Mouse (Mus musculus): ENCODE results near the gene Limch1. TPM values are rescaled to one million over a fixed set of nuclear protein-coding genes. Genes with fewer than 3 reads are reported as not detected.

Gene Limch1
- total RNA-seq, 4 experiments from 2014 or later = 112 to 133 (median 124) TPM

GRCm38 (mm10) chr5:66968059-66968833 is 222.6 kb downstream of the Limch1 start:
- DNase-seq (ENCODE audit: low spot score in 2 of 2) = peak; percentile 59 to 69

GRCm38 (mm10) chr5:66968925-66969711 is 223.5 kb downstream of the Limch1 start:
- no peak for DNase-seq (ENCODE audit: low spot score in 2 of 2)

GRCm38 (mm10) chr5:66975621-66976020 is 230.0 kb downstream of the Limch1 start:
- DNase-seq (ENCODE audit: low spot score in 2 of 2) = no peak

- DNase-seq (ENCODE audit: low spot score in 2 of 2) = peak; percentile 38 to 41
Observed at GRCm38 (mm10) chr5:66979332-66980218, 233.9 kb downstream of the Limch1 start.

GRCm38 (mm10) chr5:66980862-66981261 is 235.2 kb downstream of the Limch1 start:
- peak in 1 of 2 experiments; percentile 63 for DNase-seq (ENCODE audit: low spot score in 2 of 2)

GRCm38 (mm10) chr5:66983104-66983503 is 237.5 kb downstream of the Limch1 start:
- no peak for DNase-seq (ENCODE audit: low spot score in 2 of 2)

GRCm38 (mm10) chr5:66988926-66989325 is 243.3 kb downstream of the Limch1 start:
- no peak for DNase-seq (ENCODE audit: low spot score in 2 of 2)

DNA sequence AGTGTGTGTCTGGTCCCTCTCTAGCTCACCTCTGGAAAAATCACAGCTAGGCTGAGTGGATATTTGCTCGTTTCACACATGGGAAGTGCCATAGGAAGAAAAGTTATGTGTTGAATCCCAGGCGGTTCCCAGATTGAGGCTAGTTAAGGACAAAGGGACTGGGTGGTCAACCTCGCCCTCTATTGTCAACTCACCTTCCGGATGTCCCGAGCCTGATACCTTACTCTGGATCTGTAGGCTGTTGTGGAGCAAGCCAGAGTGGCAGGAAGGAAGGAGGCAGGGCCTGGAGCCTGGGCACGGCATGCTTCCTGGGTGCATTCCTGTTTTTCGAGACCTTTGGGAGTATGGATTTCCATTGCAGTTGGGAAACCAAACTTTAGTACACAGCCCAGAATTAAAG is 243.9 kb downstream of the Limch1 start:
- no peak for DNase-seq (ENCODE audit: low spot score in 2 of 2)

- no peak for DNase-seq (ENCODE audit: low spot score in 2 of 2)
Observed at GRCm38 (mm10) chr5:66992401-66992800, 246.8 kb downstream of the Limch1 start.

DNA sequence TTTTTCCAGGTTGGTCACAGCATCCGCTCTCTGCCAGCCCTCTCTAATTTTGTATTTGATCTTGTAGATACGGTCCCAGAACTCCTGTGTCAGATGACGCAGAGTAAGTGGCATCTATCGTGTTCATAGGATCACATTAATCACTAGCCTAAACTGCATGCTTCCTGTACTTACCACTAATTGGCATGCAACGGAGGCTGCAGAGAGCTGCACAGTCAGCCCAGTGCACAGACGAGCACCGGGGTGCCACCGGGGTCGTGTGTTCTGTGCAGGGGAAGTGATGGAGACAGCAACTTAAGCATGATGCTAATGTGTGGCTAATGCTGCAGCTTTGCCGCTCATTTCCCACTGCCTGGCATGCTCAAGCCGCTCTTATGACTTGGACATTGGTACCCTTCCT is 247.4 kb downstream of the Limch1 start:
- no peak for DNase-seq (ENCODE audit: low spot score in 2 of 2)

- DNase-seq (ENCODE audit: low spot score in 2 of 2) = no peak
Observed at GRCm38 (mm10) chr5:66996124-66996523, 250.5 kb downstream of the Limch1 start.

- peak; percentile 56 to 85 for DNase-seq (ENCODE audit: low spot score in 2 of 2)
Observed at GRCm38 (mm10) chr5:66996886-66997599, 251.4 kb downstream of the Limch1 start.

GRCm38 (mm10) chr5:66997600-66997930 is 251.9 kb downstream of the Limch1 start:
- no peak for DNase-seq (ENCODE audit: low spot score in 2 of 2)

DNA sequence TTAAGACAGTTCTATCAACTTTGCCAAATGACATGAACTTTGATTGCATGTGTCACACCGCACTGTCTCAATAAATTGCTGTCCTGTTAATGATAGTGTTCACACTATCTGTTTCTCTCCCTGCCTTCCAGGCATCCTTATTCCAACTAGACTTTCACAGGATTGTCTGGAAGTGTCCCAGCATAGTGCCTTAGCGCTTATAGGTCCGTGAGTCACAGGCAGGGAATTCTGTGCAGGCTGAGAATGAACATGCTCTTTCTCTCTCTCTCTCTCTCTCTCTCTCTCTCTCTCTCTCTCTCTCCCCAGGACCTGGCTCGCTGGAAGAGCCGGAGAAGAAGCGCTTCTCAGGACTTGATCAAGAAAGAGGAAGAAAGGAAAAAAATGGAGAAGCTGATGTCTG is 252.7 kb downstream of the Limch1 start:
- no peak for DNase-seq (ENCODE audit: low spot score in 2 of 2)

GRCm38 (mm10) chr5:67002346-67002745 is 256.7 kb downstream of the Limch1 start:
- no peak for DNase-seq (ENCODE audit: low spot score in 2 of 2)

DNA sequence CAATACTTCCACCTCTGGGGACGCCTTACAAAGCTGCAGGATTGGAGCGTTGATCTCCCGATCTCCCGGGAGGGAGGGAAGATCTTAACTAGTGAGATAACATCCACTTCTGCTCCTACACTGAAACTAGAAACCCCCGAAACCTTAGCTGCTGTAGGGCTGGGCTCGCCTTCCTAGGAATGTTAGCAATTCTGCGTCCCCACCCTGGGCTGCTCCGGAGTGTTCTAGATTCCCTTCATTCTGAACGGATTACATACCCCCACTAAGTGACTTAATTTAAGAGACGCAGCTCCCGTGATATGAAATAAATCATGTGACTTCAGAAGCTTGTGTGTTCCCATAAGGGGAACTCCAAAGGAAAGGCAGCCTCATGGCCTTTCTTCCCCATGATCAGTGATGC is 259.0 kb downstream of the Limch1 start:
- DNase-seq (ENCODE audit: low spot score in 2 of 2) = no peak

- peak in 1 of 2 experiments; percentile 42 for DNase-seq (ENCODE audit: low spot score in 2 of 2)
Observed at GRCm38 (mm10) chr5:67011043-67011870, 265.6 kb downstream of the Limch1 start.

DNA sequence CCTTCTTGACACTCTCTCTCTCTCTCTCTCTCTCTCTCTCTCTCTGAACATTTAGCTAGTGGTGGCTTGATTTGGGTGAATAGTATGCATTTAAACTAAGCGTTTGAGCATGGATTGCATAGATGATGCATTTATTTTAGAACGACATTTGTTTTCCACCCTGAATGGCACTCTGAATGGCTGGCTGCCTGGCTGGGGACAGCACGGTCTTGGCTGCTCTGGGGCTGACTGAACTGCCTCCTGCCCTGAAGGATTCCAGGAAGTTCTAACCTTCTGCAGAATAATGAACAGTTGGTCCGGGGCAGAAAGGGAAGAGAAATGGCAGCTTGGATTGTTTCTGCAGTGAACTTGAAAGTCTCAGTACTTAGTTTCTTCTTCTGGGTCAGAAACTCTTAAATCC is 266.4 kb downstream of the Limch1 start:
- no peak for DNase-seq (ENCODE audit: low spot score in 2 of 2)

DNA sequence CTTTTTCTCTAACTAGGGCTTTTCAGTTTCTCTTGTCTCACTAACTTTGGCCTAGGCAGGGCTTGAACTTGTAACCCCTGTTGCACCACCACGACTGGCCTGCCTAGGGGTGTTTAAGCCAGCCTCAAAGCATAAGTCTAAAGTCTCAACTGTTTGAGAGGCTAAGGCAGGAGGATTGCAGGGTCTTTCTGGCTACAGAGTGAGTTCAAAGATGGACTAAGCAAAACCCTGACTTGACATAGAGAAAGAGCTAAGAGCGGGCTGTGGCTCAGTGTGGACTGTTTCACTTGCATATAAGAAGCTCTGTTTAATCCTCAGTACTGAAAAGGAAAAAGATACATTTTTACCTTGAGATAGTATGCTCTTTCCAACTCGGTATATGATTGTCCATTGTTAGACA is 268.3 kb downstream of the Limch1 start:
- DNase-seq (ENCODE audit: low spot score in 2 of 2) = no peak

DNA sequence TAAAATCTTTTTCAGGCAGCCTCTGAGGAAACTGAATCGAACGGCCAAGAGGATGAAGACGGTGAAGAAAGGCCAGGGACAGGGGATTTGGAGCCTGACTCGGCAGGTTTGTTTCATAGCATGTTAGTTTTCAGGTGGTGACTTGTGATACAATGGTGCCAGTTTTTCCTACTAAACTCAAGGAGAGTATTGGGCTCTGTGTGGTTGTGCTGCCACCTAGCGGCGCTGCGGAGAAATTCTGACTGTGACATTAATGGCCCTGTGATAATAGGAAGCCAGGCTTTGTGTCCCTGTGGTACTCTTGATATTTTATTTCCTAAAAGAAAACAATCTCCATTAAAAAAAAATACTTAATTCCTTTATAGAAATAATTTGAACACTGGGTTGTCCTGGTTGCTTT is 270.8 kb downstream of the Limch1 start:
- peak; percentile 60 to 85 for DNase-seq (ENCODE audit: low spot score in 2 of 2)
